Mouse (Mus musculus) intestine, embryonic 15.5 days (tissue): ENCODE data around the gene Mdga1. TPM values are rescaled to one million over a fixed set of nuclear protein-coding genes. Genes with fewer than 3 reads are reported as not detected.

ENCODE experiments used
- ATAC-seq: fragments of 200-750 bp; cut with Nextera tagmentation; 2 replicates; pipeline ENCODE4 v1.8.0; 2017; ENCODE audit warnings: moderate TSS enrichment, moderate library complexity
- H3K27ac ChIP-seq: fragments of 300-500 bp; sonication (generic); 2 replicates; pipeline ENCODE4 v1.5.1; 2015; ENCODE audit warnings: mild to moderate bottlenecking, inconsistent platforms
- H3K27me3 ChIP-seq: fragments of 300-500 bp; sonication (generic); replicated peaks from 2 replicates; pipeline ENCODE4 v1.6.1; 2015; ENCODE audit warnings: inconsistent platforms
- H3K36me3 ChIP-seq: fragments of 300-500 bp; sonication (generic); 2 replicates; pipeline ENCODE4 v1.6.1; 2015; ENCODE audit warnings: inconsistent platforms
- H3K4me1 ChIP-seq: fragments of 300-500 bp; sonication (generic); replicated peaks from 2 replicates; pipeline ENCODE4 v1.6.1; 2015; ENCODE audit warnings: inconsistent platforms
- H3K4me2 ChIP-seq: fragments of 300-500 bp; sonication (generic); replicated peaks from 2 replicates; pipeline ENCODE4 v1.6.1; 2015; ENCODE audit warnings: mild to moderate bottlenecking, inconsistent platforms
- H3K4me3 ChIP-seq: fragments of 300-500 bp; sonication (generic); replicated peaks from 2 replicates; pipeline ENCODE4 v1.5.1; 2015; ENCODE audit warnings: inconsistent platforms
- H3K9ac ChIP-seq: fragments of 300-500 bp; sonication (generic); 2 replicates; pipeline ENCODE4 v1.6.1; 2015; ENCODE audit warnings: inconsistent platforms
- H3K9me3 ChIP-seq: fragments of 300-500 bp; sonication (generic); 2 replicates; pipeline ENCODE4 v1.6.1; 2016; ENCODE audit warnings: inconsistent platforms
- WGBS: fragments of 180-500 bp; shearing (Covaris S2); methylation state at CpG from one replicate; pipeline ENCODE4 v1.1.7; 2015; 5-methylcytosine and 5-hydroxymethylcytosine counted together
- polyA plus RNA-seq: library from polyadenylated mRNA; unstranded; fragments of >200 nt; fragmentation: Nextera tagmentation; extraction: Ambion mirVana; gene quantifications from 2 replicates; pipeline ENCODE4 v1.2.1, GENCODE M21; 2015

Mdga1 gene
- polyA plus RNA-seq, 1 experiment from 2014 or later, result 2.1 TPM

DNA sequence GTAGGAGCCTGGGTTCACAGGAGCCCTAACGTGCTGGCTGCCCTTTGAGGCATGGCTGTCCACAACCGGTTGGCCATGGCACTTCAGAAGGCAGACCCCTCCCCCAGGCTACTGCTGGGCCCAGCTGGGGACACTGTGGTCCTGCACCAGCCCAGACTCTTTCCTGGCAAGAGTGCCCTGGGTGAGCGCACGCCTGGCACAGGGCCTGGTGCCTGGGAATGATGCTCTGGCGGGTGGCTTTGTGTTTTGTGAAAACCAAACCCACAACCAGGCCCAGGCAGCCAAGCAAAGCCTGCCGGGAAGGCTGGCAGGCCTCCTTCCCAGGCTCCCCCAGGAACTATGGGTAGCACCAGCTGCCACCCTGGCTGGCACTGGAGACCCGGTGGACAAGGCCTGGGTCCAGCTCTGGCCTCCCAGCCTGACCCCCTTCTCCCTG, 96.3 kb downstream of the Mdga1 start:
- Histone ChIP-seq H3K4me1 (0 out of 2 replicates have a peak, but pooled peaks cover 6% of the 10 kb centered on the region), H3K4me2 (no peak overlapping the region), H3K27me3 (no peaks in the 10 kb centered on the region), H3K4me3 (no peak overlapping the region), H3K36me3 (no peaks in the 10 kb centered on the region), H3K9me3 (no peaks in the 10 kb centered on the region), H3K27ac (no peak overlapping the region), H3K9ac (no peak overlapping the region)
- no peak for ATAC-seq
- WGBS, result 82% methylated on average over 7 of the region's 7 CpGs

DNA sequence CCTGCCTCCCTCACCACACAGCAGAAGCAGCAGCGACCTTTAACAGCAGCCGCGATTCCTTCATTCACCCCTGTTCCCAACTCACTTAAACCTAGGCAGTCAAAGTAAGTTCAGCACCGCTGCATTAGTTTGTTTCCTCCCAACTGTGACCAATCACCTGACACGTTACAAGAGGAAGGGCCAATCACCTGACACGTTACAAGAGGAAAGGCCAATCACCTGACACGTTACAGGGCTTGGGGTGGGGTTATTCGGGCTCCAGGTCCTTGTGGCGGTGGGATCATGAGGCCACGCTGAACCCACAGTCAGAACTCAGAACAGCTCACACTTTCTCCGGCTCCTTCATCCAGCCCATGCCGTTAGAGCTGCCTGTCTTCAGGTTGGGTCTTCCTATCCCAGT, 99.6 kb downstream of the Mdga1 start:
- H3K4me2 ChIP-seq, result no peak overlapping the region

DNA sequence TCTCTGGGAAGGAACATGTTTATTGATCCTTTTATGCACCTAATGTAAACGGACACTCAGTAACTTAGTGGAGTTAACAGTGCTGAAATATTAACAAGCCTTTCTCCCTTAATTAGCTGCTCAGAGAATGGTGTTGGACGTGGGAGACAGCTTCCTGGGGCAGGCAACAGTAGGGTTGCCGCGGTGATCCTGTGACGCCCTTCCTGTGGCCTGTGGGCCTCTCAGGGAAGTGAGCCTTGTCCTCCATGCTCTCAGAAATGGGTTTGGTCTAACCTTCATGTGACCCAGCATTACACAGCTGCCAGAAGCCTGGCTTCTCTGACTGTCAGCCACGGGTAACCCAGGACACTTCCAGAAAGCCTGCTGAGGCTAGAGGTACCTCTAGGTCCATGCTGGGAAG, 104.0 kb downstream of the Mdga1 start:
- ATAC-seq, result no peak
- WGBS, result 39% methylated on average over 6 of the region's 6 CpGs
- H3K4me2 ChIP-seq, result no peak overlapping the region

More for the DNA sequence above, 99.6 kb downstream of the Mdga1 start:
- Histone ChIP-seq H3K4me3 (no peak overlapping the region), H3K27ac (no peak overlapping the region), H3K4me1 (0 out of 2 replicates have a peak, but pooled peaks cover 6% of the 10 kb centered on the region), H3K9ac (no peak overlapping the region), H3K27me3 (no peaks in the 10 kb centered on the region), H3K9me3 (no peaks in the 10 kb centered on the region), H3K36me3 (no peaks in the 10 kb centered on the region)
- WGBS, result 75% methylated on average over 12 of the region's 12 CpGs
- ATAC-seq, result peak; percentile 41; the same call in 1 of the 2 replicates

DNA sequence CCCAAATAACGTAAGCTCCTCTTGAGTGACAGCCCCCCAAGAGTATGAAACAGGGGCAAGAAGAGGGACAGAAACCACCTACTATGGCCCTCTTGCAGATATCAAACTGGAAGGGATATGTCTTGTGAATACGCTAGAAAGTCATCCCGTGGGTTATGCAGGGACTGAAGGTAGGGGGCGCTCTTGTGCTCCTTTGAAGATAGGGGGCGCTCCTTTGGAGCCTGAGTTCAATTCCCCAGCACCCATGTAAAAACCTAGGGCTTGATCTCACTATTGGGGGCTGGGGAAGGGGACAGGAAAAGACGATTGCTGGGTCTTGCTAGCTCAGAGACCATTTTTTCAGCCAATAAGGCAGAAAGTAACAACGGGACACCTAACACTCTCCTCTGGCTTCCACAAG, 105.4 kb downstream of the Mdga1 start:
- ATAC-seq, result no peak
- H3K36me3 ChIP-seq, result no peaks in the 10 kb centered on the region
- no peak overlapping the region for H3K27ac ChIP-seq
- H3K9ac ChIP-seq, result no peak overlapping the region
- H3K4me2 ChIP-seq, result no peak overlapping the region
- no peak overlapping the region for H3K4me3 ChIP-seq
- no peaks in the 10 kb centered on the region for H3K27me3 ChIP-seq
- 61% methylated on average over 7 of the region's 7 CpGs for WGBS
- H3K4me1 ChIP-seq, result no peaks in the 10 kb centered on the region
- no peaks in the 10 kb centered on the region for H3K9me3 ChIP-seq

More for the DNA sequence above, 104.0 kb downstream of the Mdga1 start:
- Histone ChIP-seq H3K27ac (no peak overlapping the region), H3K27me3 (no peaks in the 10 kb centered on the region), H3K36me3 (no peaks in the 10 kb centered on the region), H3K9ac (no peak overlapping the region), H3K4me1 (0 out of 2 replicates have a peak, but pooled peaks cover 6% of the 10 kb centered on the region), H3K9me3 (no peaks in the 10 kb centered on the region), H3K4me3 (no peak overlapping the region)

DNA sequence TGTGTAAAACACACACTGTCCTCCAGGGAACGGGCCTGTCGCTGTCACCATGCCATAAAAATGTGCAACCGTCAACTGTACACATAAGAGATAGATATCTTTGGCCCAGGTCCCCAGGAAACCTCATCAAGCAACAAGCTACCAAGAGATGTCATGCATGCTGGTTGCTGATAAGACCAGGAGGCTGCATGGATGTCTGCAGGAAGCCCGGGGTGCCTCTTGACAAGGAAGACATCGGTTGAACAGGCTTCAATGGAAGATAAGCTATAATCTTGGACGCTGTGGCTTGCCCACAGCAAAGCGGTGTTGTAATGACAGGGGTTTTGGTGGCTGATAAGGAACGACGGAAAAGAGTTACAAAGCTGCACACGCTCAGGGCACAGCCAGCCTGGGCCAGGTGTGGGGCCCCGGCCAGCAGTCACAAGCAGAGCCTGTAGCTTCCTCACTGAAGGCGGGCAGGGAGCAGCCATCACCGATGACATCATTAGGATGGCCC, 110.1 kb downstream of the Mdga1 start:
- 57% methylated on average over 13 of the region's 13 CpGs for WGBS
- Histone ChIP-seq H3K9ac (no peak overlapping the region), H3K4me2 (no peak overlapping the region), H3K4me3 (no peak overlapping the region), H3K4me1 (peaks cover 10% of the 10 kb centered on the region), H3K9me3 (no peaks in the 10 kb centered on the region), H3K27me3 (no peaks in the 10 kb centered on the region), H3K36me3 (no peaks in the 10 kb centered on the region), H3K27ac (no peak overlapping the region)
- ATAC-seq, result peak; percentile 71

DNA sequence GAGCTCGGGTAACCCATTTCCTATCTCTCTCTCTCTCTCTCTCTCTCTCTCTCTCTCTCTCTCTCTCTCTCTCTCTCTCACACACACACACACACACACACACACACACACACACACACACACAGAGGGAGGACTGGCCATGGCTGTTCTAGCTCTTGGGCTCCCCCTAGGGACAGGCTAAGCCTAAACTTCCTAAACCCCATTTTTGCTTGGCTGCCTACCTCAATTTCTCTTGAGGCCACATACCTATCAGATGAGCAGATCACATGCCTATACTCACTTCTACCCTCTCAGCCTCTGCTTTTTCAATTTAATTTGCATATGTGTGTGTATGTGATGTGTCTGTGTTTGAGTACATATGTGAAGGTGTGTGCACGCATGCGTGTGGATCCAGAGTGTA, 111.1 kb downstream of the Mdga1 start:
- H3K9me3 ChIP-seq, result no peaks in the 10 kb centered on the region
- H3K27ac ChIP-seq, result no peak overlapping the region
- no peak overlapping the region for H3K4me3 ChIP-seq
- no peaks in the 10 kb centered on the region for H3K27me3 ChIP-seq
- WGBS, result 85% methylated on average over 3 of the region's 3 CpGs
- peaks cover 11% of the 10 kb centered on the region for H3K4me1 ChIP-seq
- H3K36me3 ChIP-seq, result no peaks in the 10 kb centered on the region
- no peak for ATAC-seq
- H3K4me2 ChIP-seq, result no peak overlapping the region
- no peak overlapping the region for H3K9ac ChIP-seq

DNA sequence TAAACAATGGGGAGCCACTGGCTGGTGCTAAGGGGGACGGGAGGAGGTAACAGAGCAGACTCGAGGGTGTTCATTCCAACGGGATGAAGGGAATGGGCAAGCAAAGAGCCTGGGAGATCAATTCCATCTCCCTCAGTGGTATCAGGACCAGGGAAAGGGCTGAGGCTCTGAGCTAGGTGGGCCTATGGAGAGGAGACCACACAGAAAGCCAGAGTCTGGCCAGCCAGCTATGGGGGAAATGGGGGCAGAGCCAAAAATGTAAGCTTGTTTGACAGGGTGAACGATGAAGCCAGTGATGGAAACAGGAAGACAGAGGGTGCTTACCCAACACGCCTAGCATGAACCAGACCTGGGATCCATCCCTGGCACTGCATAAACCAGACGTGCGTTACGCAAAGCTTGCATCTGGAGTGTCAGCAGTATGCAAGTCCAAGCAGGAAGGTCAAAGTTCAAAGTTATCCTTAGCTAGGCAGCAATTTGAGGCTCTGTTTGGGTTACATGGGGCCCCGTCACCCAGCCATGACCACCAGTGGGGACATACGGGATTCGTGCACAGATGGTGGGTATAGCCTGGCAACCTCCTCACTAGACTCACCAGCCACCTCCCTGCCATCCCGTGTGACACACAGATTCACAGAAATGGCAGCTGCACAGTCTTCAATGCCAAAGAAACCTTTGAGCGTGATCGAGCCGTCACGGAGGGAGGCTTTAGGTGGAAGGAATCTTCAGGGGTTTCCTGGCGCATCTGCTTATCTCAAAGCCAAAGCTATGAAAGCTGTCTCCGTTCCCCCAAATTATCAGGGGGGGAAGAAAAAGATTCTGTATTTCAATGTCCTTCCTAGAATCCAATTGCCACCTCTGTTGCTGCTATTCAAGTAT, 113.9 kb downstream of the Mdga1 start:
- Histone ChIP-seq H3K27me3 (peaks cover 9% of the 10 kb centered on the region; the same call in 1 of the 2 replicates), H3K27ac (no peak overlapping the region), H3K4me3 (no peak overlapping the region), H3K4me2 (no peak overlapping the region), H3K9ac (no peak overlapping the region), H3K9me3 (no peaks in the 10 kb centered on the region), H3K36me3 (no peaks in the 10 kb centered on the region), H3K4me1 (peaks cover 11% of the 10 kb centered on the region)
- 52% methylated on average over 18 of the region's 18 CpGs for whole genome bisulfite sequencing
- ATAC-seq, result no peak

DNA sequence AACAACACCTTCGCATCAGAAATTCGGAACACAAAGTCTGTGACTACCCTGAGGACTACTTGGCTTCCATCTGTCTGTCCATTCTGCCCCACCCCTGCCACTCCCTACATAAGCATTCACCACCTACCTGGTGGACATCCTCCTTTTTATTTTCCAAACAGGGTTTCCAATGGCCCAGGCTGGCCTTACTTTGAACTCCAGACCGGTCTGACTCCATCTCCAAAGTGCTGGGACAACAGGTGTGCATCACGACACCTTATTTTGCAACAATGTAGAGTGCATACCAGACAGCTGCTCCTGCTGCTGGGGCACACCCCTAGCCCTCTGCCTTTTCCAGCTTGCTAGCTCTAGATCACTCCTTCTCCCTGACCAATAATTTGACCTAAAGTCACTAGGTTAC, 115.1 kb downstream of the Mdga1 start:
- peaks cover 11% of the 10 kb centered on the region for H3K4me1 ChIP-seq
- H3K36me3 ChIP-seq, result no peaks in the 10 kb centered on the region

DNA sequence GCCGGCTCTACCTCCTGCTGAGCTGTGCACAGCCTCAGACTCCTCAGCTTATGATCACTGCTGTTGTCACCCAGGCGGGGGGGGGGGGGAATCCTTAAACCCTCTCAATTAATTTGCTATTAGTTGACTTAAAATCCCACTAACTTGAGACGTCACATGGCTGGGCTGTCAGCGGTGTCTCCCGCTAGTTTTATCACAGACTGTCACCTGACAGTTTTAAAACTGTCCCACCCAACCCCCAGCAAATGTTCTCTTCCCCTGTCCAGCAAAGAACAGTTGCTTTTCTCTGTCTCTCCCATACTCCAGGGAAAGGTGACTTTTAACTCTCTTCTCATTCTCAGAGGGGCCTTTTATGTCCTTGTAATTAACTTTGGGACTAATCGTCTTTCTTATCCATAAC, 115.5 kb downstream of the Mdga1 start:
- no peak overlapping the region for H3K27ac ChIP-seq
- 65% methylated on average over 6 of the region's 6 CpGs for WGBS
- H3K9ac ChIP-seq, result no peak overlapping the region
- H3K27me3 ChIP-seq, result peaks cover 9% of the 10 kb centered on the region
- no peak for ATAC-seq
- no peak overlapping the region for H3K4me2 ChIP-seq
- H3K4me3 ChIP-seq, result no peak overlapping the region
- peaks cover 11% of the 10 kb centered on the region for H3K4me1 ChIP-seq
- H3K9me3 ChIP-seq, result no peaks in the 10 kb centered on the region
- H3K36me3 ChIP-seq, result no peaks in the 10 kb centered on the region

More for the DNA sequence above, 115.1 kb downstream of the Mdga1 start:
- no peak overlapping the region for H3K9ac ChIP-seq
- peaks cover 9% of the 10 kb centered on the region for H3K27me3 ChIP-seq
- no peak overlapping the region for H3K27ac ChIP-seq
- no peak for ATAC-seq
- H3K4me3 ChIP-seq, result no peak overlapping the region
- H3K4me2 ChIP-seq, result no peak overlapping the region
- 95% methylated on average over 4 of the region's 4 CpGs for WGBS
- H3K9me3 ChIP-seq, result no peaks in the 10 kb centered on the region

DNA sequence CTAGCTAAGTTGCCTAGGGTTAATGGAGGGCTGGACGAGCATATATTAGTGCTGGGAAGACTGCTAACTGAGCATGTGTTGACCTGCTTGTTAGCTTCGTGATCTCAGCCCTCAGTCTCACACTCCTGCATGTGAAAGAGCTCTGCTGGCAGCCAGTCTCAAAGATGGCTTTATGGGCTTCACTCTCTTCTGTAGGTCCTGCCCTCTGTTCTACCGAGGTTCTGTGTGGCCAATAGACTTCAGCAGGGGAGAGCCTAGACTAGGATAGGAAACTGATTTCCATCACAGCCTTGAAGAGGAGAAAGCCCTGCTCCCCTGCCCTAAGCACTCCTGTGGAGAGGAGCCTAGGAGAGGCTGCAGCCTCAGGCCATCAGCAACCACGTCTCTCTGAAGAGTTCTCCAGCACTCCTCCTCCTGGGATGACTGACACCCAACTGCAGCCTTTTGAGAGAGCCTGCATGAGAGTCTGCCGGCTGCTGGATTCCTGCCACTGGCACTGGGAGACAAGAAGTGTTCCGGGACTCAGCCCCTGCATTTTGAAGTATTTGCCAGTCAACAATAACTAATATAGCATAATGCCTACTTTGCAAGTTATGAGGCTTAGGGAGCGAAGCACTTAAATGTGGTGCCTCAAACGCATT, 116.9 kb downstream of the Mdga1 start:
- 62% methylated on average over 8 of the region's 8 CpGs for WGBS
- ATAC-seq, result no peak
- no peak overlapping the region for H3K27ac ChIP-seq
- peaks cover 11% of the 10 kb centered on the region for H3K4me1 ChIP-seq
- H3K9me3 ChIP-seq, result no peaks in the 10 kb centered on the region
- H3K36me3 ChIP-seq, result no peaks in the 10 kb centered on the region
- H3K9ac ChIP-seq, result no peak overlapping the region
- peaks cover 9% of the 10 kb centered on the region for H3K27me3 ChIP-seq
- no peak overlapping the region for H3K4me3 ChIP-seq
- H3K4me2 ChIP-seq, result no peak overlapping the region

DNA sequence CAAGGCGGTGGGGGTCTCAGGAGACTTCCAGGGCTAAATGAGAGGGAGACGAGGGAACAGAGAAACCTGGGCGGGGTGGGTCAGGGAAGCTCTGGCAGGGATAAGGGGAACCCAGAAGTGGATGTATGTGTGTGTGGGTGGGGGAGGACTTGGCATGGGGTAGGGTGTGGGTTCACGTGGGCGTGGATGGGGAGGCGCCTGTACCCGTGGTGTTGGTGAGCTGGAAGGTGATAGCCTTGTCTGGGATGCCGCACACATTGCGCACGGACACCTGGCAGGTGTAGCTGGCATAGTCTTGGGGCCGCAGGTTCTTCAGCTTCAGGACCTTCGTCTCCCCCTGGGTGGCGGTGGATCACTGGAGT, 120.5 kb downstream of the Mdga1 start:
- 84% methylated on average over 13 of the region's 13 CpGs for whole genome bisulfite sequencing
- no peak overlapping the region for H3K4me3 ChIP-seq
- no peaks in the 10 kb centered on the region for H3K9me3 ChIP-seq
- no peak overlapping the region for H3K9ac ChIP-seq
- peaks cover 9% of the 10 kb centered on the region for H3K27me3 ChIP-seq
- ATAC-seq, result peak; percentile 36; the same call in 1 of the 2 replicates
- no peaks in the 10 kb centered on the region for H3K4me1 ChIP-seq
- H3K4me2 ChIP-seq, result no peak overlapping the region
- no peak overlapping the region for H3K27ac ChIP-seq
- no peaks in the 10 kb centered on the region for H3K36me3 ChIP-seq

DNA sequence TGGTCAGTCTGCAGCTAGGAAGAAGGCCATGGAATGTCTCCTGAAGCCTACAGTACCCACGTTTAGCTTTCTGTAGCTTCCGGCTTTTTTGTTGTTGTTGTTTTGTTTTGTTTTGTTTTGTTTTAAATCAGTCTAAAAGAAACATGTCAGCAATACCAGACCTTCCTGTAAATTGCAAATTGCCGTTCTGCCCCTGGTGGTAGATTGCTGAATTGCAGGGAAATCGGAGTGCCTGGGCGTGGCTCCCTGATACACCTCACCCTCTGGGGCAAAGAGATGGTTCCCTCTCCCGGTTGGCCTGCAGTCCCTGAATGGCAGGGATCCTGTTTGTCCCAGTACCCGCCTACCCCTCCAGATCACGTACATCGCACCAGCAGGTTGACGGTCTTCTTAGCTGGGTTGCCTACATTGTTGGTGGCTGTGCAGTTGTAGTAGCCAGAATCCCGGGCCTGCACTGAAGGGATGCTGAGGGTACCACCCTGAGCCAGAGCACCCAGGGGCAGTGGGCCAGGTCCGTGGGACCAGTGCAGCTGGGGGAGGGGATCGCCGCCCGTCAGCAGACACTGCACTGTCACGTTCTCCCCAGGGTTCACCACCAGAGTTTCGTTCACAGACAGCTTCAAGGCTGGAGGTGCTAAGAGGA, 121.0 kb downstream of the Mdga1 start:
- Histone ChIP-seq H3K36me3 (no peaks in the 10 kb centered on the region), H3K27ac (no peak overlapping the region), H3K27me3 (peaks cover 9% of the 10 kb centered on the region), H3K9ac (no peak overlapping the region), H3K4me1 (no peaks in the 10 kb centered on the region), H3K9me3 (no peaks in the 10 kb centered on the region), H3K4me2 (no peak overlapping the region), H3K4me3 (no peak overlapping the region)
- WGBS, result 33% methylated on average over 17 of the region's 17 CpGs
- ATAC-seq, result peak; percentile 47
